10 mouse cellular contexts compared by ENCODE assay signal in the genomic region with DNA sequence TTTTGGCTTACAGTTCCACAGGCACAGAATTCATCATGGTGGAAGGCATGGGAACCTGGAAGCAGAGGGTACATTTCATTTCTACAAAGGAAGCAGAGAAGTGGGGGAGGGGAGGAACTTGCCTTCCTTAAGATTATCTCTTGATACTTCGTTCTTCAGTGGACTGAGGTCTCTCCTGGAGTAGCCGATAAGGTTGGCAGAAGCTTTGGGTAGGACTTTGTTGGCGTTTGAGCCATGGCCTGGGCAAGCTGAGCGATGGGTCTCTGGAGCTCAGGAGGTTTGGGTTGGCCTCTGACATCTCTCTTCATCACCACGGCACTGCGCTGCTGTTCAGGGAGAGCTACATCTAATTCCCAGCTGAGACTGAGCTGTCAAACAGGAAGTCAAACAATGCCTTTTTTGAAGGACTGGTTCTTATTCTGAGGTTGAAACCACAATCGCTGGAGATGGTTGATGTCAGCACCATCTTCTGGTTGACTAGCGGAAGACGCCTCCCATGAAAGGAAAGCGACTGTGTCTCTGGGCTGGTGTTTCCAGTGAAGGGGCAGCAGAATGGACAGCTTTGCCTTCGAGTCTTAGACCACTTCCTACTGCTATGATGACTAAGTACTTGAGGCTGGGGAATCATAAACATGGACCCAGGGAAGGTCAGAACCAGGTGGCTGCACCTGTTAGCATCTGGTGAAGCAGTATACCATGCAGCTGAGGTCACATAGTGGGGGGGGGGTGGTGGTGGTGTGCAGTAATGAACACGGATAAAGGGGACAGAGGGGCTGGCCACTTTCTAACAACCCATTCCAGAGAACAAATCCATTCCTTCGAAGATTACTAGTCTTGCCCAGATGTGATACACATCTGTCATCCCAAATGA.
DNase-seq lines count a peak whose midpoint lies in the region; ATAC-seq and TF ChIP-seq lines count a peak whose summit lies in the region.
"Had no signal": no experiment of that assay in that cellular context is flagged by ENCODE, and none has a peak within 500 bp of the region (broad histone marks: within the 10 kb centered on the region; RNA-seq: fewer than 3 reads in every experiment).

No protein-coding gene starts in this region.

- peak overlapping the region in 1 of 3 experiments; percentile 5 for H3K4me3 ChIP-seq in CH12.LX (replicated peaks in 1 of 3; ENCODE audit: low read depth in 2 of 3, low read length in 2 of 3, poor library complexity in 1 of 3)
- no peak overlapping the region for H3K4me3 ChIP-seq in hindbrain, embryonic 11.5 days (ENCODE audit: low read depth, low read length)
- no peak overlapping the region for H3K4me3 ChIP-seq in midbrain, embryonic 14.5 days (replicated peaks; ENCODE audit: low read depth, low read length)

- peak overlapping the region; percentile 24; the same call in 1 of the 2 replicates for H3K4me2 ChIP-seq in CH12.LX (ENCODE audit: insufficient read depth, low read depth, poor library complexity, severe bottlenecking)
- no peak overlapping the region for H3K4me2 ChIP-seq in hindbrain, embryonic 11.5 days (replicated peaks; ENCODE audit: low read depth, low read length)
- H3K4me2 ChIP-seq in midbrain, embryonic 14.5 days (ENCODE audit: low read length) = no peak overlapping the region

- WGBS in hindbrain, embryonic 11.5 days = 84% methylated on average over 13 of the region's 13 CpGs
- WGBS in midbrain, embryonic 14.5 days = 85% methylated on average over 13 of the region's 13 CpGs

- peak; percentile 57 for TF ChIP-seq RAD21 in CH12.LX (IDR thresholded peaks at IDR 0.05; ENCODE audit: low read depth, low read length)

- 0 out of 2 replicates have a peak, but pooled peaks have one; percentile 20 for TF ChIP-seq POLR2A in CH12.LX (IDR thresholded peaks at IDR 0.05; ENCODE audit: low read depth, low read length)

- TF ChIP-seq EP300 in CH12.LX (IDR thresholded peaks at IDR 0.05; ENCODE audit: low read length) = 0 out of 2 replicates have a peak, but pooled peaks have one; percentile 8

- peaks cover 30 to 43% of the 10 kb centered on the region in 2 experiments for H3K4me1 ChIP-seq in CH12.LX (ENCODE audit: control insufficient read depth in 1 of 2, insufficient read depth in 2 of 2)
- peaks cover 2% of the 10 kb centered on the region for H3K4me1 ChIP-seq in hindbrain, embryonic 11.5 days (replicated peaks; ENCODE audit: control insufficient read depth, insufficient read depth, low read length)
- peaks cover 21% of the 10 kb centered on the region for H3K4me1 ChIP-seq in midbrain, embryonic 14.5 days (ENCODE audit: control insufficient read depth, insufficient read depth, low read length)

- no peak for ATAC-seq in hindbrain, embryonic 11.5 days (ENCODE audit: low FRiP score)
- ATAC-seq in midbrain, embryonic 14.5 days (ENCODE audit: low FRiP score, low TSS enrichment) = no peak
- ATAC-seq: intestine, postnatal 0 days had no signal

- peak overlapping the region; percentile 4 for H3K9ac ChIP-seq in CH12.LX (ENCODE audit: insufficient read depth, low read depth)
- H3K9ac ChIP-seq in hindbrain, embryonic 11.5 days (ENCODE audit: low read depth, low read length) = no peak overlapping the region
- H3K9ac ChIP-seq in midbrain, embryonic 14.5 days (replicated peaks; ENCODE audit: low read length) = no peak overlapping the region

- in situ Hi-C loops in CH12.LX (cut with MboI; ENCODE audit: low pct_ligation_motif_present, low pct_unique_long_range_greater_than_20kb, low sequenced_read_pairs) = no loop called here

- H3K9me3 ChIP-seq in CH12.LX (replicated peaks; ENCODE audit: low read length) = peaks cover 3% of the 10 kb centered on the region
- no peaks in the 10 kb centered on the region for H3K9me3 ChIP-seq in hindbrain, embryonic 11.5 days (ENCODE audit: control insufficient read depth, low read length)
- no peaks in the 10 kb centered on the region for H3K9me3 ChIP-seq in midbrain, embryonic 14.5 days (ENCODE audit: control insufficient read depth, low read length)

- no peak overlapping the region for H3K27ac ChIP-seq in CH12.LX (ENCODE audit: insufficient read depth, low read depth)
- H3K27ac ChIP-seq in hindbrain, embryonic 11.5 days (ENCODE audit: low read depth, low read length) = peak overlapping the region; percentile 65; the same call in 1 of the 2 replicates
- peak overlapping the region; percentile 95 for H3K27ac ChIP-seq in midbrain, embryonic 14.5 days (replicated peaks; ENCODE audit: low read depth, low read length)

- DNase-seq in 3T3-L1 (ENCODE audit: low read depth, low spot score) (peak; percentile 51), CH12.LX (ENCODE audit: extremely low read depth) (peak; percentile 75)
- no peak for DNase-seq in hindbrain, embryonic 11.5 days (ENCODE audit: low spot score)
- peak; percentile 7 for DNase-seq in midbrain, embryonic 14.5 days
- DNase-seq in gastrocnemius, adult 8-10 months (ENCODE audit: low spot score in 2 of 2) = no peak
- no peak for DNase-seq in heart, adult 18-20 months
- DNase-seq in cerebellum, adult 11-12 months = no peak
- DNase-seq in embryo, embryonic 10 days (ENCODE audit: low spot score) = no peak
- DNase-seq: gastrocnemius, postnatal 10 days had no signal

- H3K27me3 ChIP-seq in CH12.LX (replicated peaks) = no peaks in the 10 kb centered on the region
- H3K27me3 ChIP-seq in hindbrain, embryonic 11.5 days (ENCODE audit: control insufficient read depth, insufficient read depth, low read length) = no peaks in the 10 kb centered on the region
- H3K27me3 ChIP-seq in midbrain, embryonic 14.5 days (ENCODE audit: control insufficient read depth, insufficient read depth, low read length) = no peaks in the 10 kb centered on the region

- dilution Hi-C loops in CH12.LX (cut with MboI; ENCODE audit: extremely low pct_ligation_motif_present, extremely low pct_unique_long_range_greater_than_20kb, low sequenced_read_pairs) = no loop called here

- H3K79me2 ChIP-seq in CH12.LX (replicated peaks; ENCODE audit: control insufficient read depth, extremely low read depth, insufficient read depth, poor library complexity, severe bottlenecking) = no peaks in the 10 kb centered on the region

- peak in 1 of 2 experiments; percentile 57; a peak in 2 of 4 replicates for TF ChIP-seq CTCF in CH12.LX (conservative IDR thresholded peaks at IDR 0.05 in 1 of 2, IDR thresholded peaks at IDR 0.05 in 1 of 2; ENCODE audit: low read depth in 2 of 2, low read length in 2 of 2)

- H3K36me3 ChIP-seq in CH12.LX (replicated peaks in 1 of 2; ENCODE audit: control insufficient read depth in 1 of 2, insufficient read depth in 1 of 2, low read length in 1 of 2) = no peaks in the 10 kb centered on the region
- H3K36me3 ChIP-seq in hindbrain, embryonic 11.5 days (ENCODE audit: control insufficient read depth, insufficient read depth, low read length) = no peaks in the 10 kb centered on the region
- H3K36me3 ChIP-seq in midbrain, embryonic 14.5 days (ENCODE audit: control insufficient read depth, insufficient read depth, low read length) = no peaks in the 10 kb centered on the region

TF ChIP-seq in CH12.LX, 34 proteins besides CTCF, POLR2A, EP300 and RAD21 (continues in another document):
- TF ChIP-seq RCOR1 (conservative IDR thresholded peaks at IDR 0.05; ENCODE audit: low read depth, low read length) (no peak), BHLHE40 (IDR thresholded peaks at IDR 0.05; ENCODE audit: low read depth, low read length) (peak; percentile 43), POLR2AphosphoS2 (IDR thresholded peaks at IDR 0.05; ENCODE audit: low read depth, low read length) (no peak), SMC3 (IDR thresholded peaks at IDR 0.05; ENCODE audit: low read depth, low read length) (peak; percentile 65), UBTF (IDR thresholded peaks at IDR 0.05; ENCODE audit: low read depth, low read length) (no peak), MEF2A (IDR thresholded peaks at IDR 0.05; ENCODE audit: borderline replicate concordance, low read depth, low read length) (no peak; the same call in 1 of the 2 replicates), JUND (conservative IDR thresholded peaks at IDR 0.05; ENCODE audit: low read depth, low read length) (no peak), MAX (IDR thresholded peaks at IDR 0.05; ENCODE audit: low read length) (no peak), MYC (IDR thresholded peaks at IDR 0.05; ENCODE audit: low read depth, low read length) (no peak), IRF4 (IDR thresholded peaks at IDR 0.05; ENCODE audit: low read depth, low read length) (peak; percentile 50; the same call in 1 of the 2 replicates), ELF1 (IDR thresholded peaks at IDR 0.05; ENCODE audit: low read depth, low read length) (peak; percentile 80), E2F4 (IDR thresholded peaks at IDR 0.05; ENCODE audit: insufficient replicate concordance, low read depth, low read length) (no peak), TCF12 (IDR thresholded peaks at IDR 0.05; ENCODE audit: low read depth, low read length) (no peak; the same call in 1 of the 2 replicates), CHD1 (IDR thresholded peaks at IDR 0.05; ENCODE audit: low read depth, low read length) (no peak), MAFK (IDR thresholded peaks at IDR 0.05; ENCODE audit: insufficient replicate concordance, low read length) (no peak), MXI1 (IDR thresholded peaks at IDR 0.05; ENCODE audit: low read depth, low read length) (no peak), MAZ (IDR thresholded peaks at IDR 0.05; ENCODE audit: low read depth, low read length) (no peak), KAT2A (IDR thresholded peaks at IDR 0.05; ENCODE audit: insufficient replicate concordance, low read length) (no peak), PAX5 (IDR thresholded peaks at IDR 0.05; ENCODE audit: low read length) (no peak), ZMIZ1 (IDR thresholded peaks at IDR 0.05; ENCODE audit: low read depth, low read length) (no peak), CHD2 (IDR thresholded peaks at IDR 0.05; ENCODE audit: low read length) (peak; percentile 46; the same call in 1 of the 2 replicates), USF2 (conservative IDR thresholded peaks at IDR 0.05; ENCODE audit: low read depth, low read length) (no peak), ZNF384 (IDR thresholded peaks at IDR 0.05; ENCODE audit: low read depth, low read length) (no peak), NELFE (IDR thresholded peaks at IDR 0.05; ENCODE audit: low read depth, low read length) (no peak), ZC3H11A (IDR thresholded peaks at IDR 0.05; ENCODE audit: low read depth, low read length) (no peak), TBP (conservative IDR thresholded peaks at IDR 0.05; ENCODE audit: low read depth, low read length) (0 out of 2 replicates have a peak, but pooled peaks have one; percentile 60), GABPA (IDR thresholded peaks at IDR 0.05; ENCODE audit: insufficient replicate concordance, low read depth, low read length) (no peak), ETS1 (conservative IDR thresholded peaks at IDR 0.05; ENCODE audit: low read depth, low read length) (peak; percentile 71), ZKSCAN1 (IDR thresholded peaks at IDR 0.05; ENCODE audit: borderline replicate concordance, low read depth, low read length) (no peak), NRF1 (IDR thresholded peaks at IDR 0.05; ENCODE audit: low read depth, low read length) (no peak)

Comparison
In these comparisons a context has a peak if more than half of its experiments do, and no peak if none do; other contexts are left out.
1. DNase-seq: peak in 3T3-L1 (single experiment), CH12.LX (single experiment) and midbrain, embryonic 14.5 days (single experiment); none in hindbrain, embryonic 11.5 days (single experiment), gastrocnemius, adult 8-10 months (0 of 2), heart, adult 18-20 months (0 of 2), cerebellum, adult 11-12 months (single experiment) and embryo, embryonic 10 days (single experiment).